Comparison of ENCODE assay signal across 20 mouse cellular contexts in genomic region chr3:98066434-98066833, GRCm38 (mm10). TPM values are rescaled to one million over a fixed set of nuclear protein-coding genes. Genes with fewer than 3 reads are reported as not detected.
DNase-seq lines count a peak whose midpoint lies in the region; ATAC-seq lines count a peak whose summit lies in the region.
"Had no signal": no experiment of that assay in that cellular context is flagged by ENCODE, and none has a peak within 500 bp of the region (broad histone marks: within the 10 kb centered on the region; RNA-seq: fewer than 3 reads in every experiment).

No protein-coding gene starts in this region.

- H3K27ac ChIP-seq in kidney, embryonic 15.5 days, result peak overlapping the region; percentile 45; the same call in 1 of the 2 replicates
- peak overlapping the region; percentile 29; the same call in 1 of the 2 replicates for H3K27ac ChIP-seq in embryonic facial prominence, embryonic 13.5 days
- H3K27ac ChIP-seq in limb, embryonic 15.5 days, result peak overlapping the region; percentile 67; the same call in 1 of the 2 replicates
- H3K27ac ChIP-seq: heart, adult 2 months; hindbrain, embryonic 15.5 days; kidney, postnatal 0 days; liver, embryonic 13.5 days; macrophage; midbrain, embryonic 15.5 days had no signal

- no peaks in the 10 kb centered on the region for H3K9me3 ChIP-seq in kidney, embryonic 15.5 days (replicated peaks)
- no peaks in the 10 kb centered on the region for H3K9me3 ChIP-seq in embryonic facial prominence, embryonic 13.5 days
- no peaks in the 10 kb centered on the region for H3K9me3 ChIP-seq in limb, embryonic 15.5 days
- H3K9me3 ChIP-seq: hindbrain, embryonic 15.5 days; liver, embryonic 13.5 days; midbrain, embryonic 15.5 days had no signal

- H3K27me3 ChIP-seq in kidney, embryonic 15.5 days, result no peaks in the 10 kb centered on the region
- no peaks in the 10 kb centered on the region for H3K27me3 ChIP-seq in embryonic facial prominence, embryonic 13.5 days
- no peaks in the 10 kb centered on the region for H3K27me3 ChIP-seq in limb, embryonic 15.5 days
- H3K27me3 ChIP-seq: hindbrain, embryonic 15.5 days; liver, embryonic 13.5 days; midbrain, embryonic 15.5 days had no signal

- no peak for ATAC-seq in kidney, embryonic 15.5 days (replicated peaks; ENCODE audit: low FRiP score)
- no peak for ATAC-seq in embryonic facial prominence, embryonic 13.5 days (ENCODE audit: insufficient number of reproducible peaks, insufficient read depth, low FRiP score, low TSS enrichment, low read depth)
- no peak for ATAC-seq in limb, embryonic 15.5 days (ENCODE audit: insufficient number of reproducible peaks, low FRiP score, low TSS enrichment, low read depth)
- ATAC-seq: forebrain, embryonic 14.5 days; intestine, postnatal 0 days; midbrain, embryonic 15.5 days had no signal

- peaks cover 60% of the 10 kb centered on the region for H3K4me1 ChIP-seq in kidney, embryonic 15.5 days
- H3K4me1 ChIP-seq in embryonic facial prominence, embryonic 13.5 days, result peaks cover 87% of the 10 kb centered on the region
- peaks cover 73% of the 10 kb centered on the region for H3K4me1 ChIP-seq in limb, embryonic 15.5 days

- H3K36me3 ChIP-seq in kidney, embryonic 15.5 days, result peaks cover 14% of the 10 kb centered on the region
- H3K36me3 ChIP-seq in embryonic facial prominence, embryonic 13.5 days, result peaks cover 7% of the 10 kb centered on the region
- peaks cover 9% of the 10 kb centered on the region for H3K36me3 ChIP-seq in limb, embryonic 15.5 days
- H3K36me3 ChIP-seq: hindbrain, embryonic 15.5 days; midbrain, embryonic 15.5 days had no signal

- WGBS in kidney, embryonic 15.5 days, result 75% methylated on average over 3 of the region's 3 CpGs
- WGBS in embryonic facial prominence, embryonic 13.5 days, result 67% methylated on average over 3 of the region's 3 CpGs
- 58% methylated on average over 3 of the region's 3 CpGs for WGBS in limb, embryonic 15.5 days

- H3K4me2 ChIP-seq in kidney, embryonic 15.5 days, result no peak overlapping the region
- H3K4me2 ChIP-seq in embryonic facial prominence, embryonic 13.5 days, result no peak overlapping the region
- no peak overlapping the region for H3K4me2 ChIP-seq in limb, embryonic 15.5 days
- H3K4me2 ChIP-seq: hindbrain, embryonic 15.5 days; liver, embryonic 13.5 days; midbrain, embryonic 15.5 days had no signal

- no peak overlapping the region for H3K9ac ChIP-seq in kidney, embryonic 15.5 days
- no peak overlapping the region for H3K9ac ChIP-seq in embryonic facial prominence, embryonic 13.5 days
- no peak overlapping the region for H3K9ac ChIP-seq in limb, embryonic 15.5 days
- H3K9ac ChIP-seq: hindbrain, embryonic 15.5 days; liver, embryonic 13.5 days; midbrain, embryonic 15.5 days had no signal

- no peak overlapping the region for H3K4me3 ChIP-seq in kidney, embryonic 15.5 days (replicated peaks)
- H3K4me3 ChIP-seq in embryonic facial prominence, embryonic 13.5 days, result no peak overlapping the region
- H3K4me3 ChIP-seq in limb, embryonic 15.5 days, result no peak overlapping the region
- H3K4me3 ChIP-seq: erythroblast, embryonic 14.5 days; heart, adult 2 months; hindbrain, embryonic 15.5 days; liver, embryonic 13.5 days; midbrain, embryonic 15.5 days had no signal

- DNase-seq in kidney, postnatal 4 days, result no peak
- peak; percentile 63 for DNase-seq in 416B (ENCODE audit: low read depth)
- DNase-seq in Muller cell, postnatal 12 days (ENCODE audit: inconsistent ontology term), result no peak
- no peak for DNase-seq in urinary bladder, adult 2 months (ENCODE audit: low spot score)
- DNase-seq in left cerebral cortex, postnatal 4 days, result no peak
- DNase-seq: cerebellum, adult 9-11 months; heart, adult 2 months; liver, embryonic 13.5 days; right cerebral cortex, adult 18-20 months; spleen, adult 18-20 months had no signal

- intact Hi-C loops in left cerebral cortex, postnatal 4 days (cut with DNase I), result no loop called here

RNA-seq across cellular contexts. Expression of gene Notch2, which starts 53.1 kb away (rescaled TPM):
- polyA plus RNA-seq in kidney, embryonic 15.5 days (2015; fragmentation: Nextera tagmentation; extraction: Ambion mirVana), result 33.1 and 33.8 TPM in 2 replicates
- 35.4 and 37.8 TPM in 2 replicates for polyA plus RNA-seq in embryonic facial prominence, embryonic 13.5 days (2015; fragmentation: Nextera tagmentation; extraction: Ambion mirVana)
- polyA plus RNA-seq in limb, embryonic 15.5 days (2015; fragmentation: Nextera tagmentation; extraction: Ambion mirVana), result 35.8 and 40.8 TPM in 2 replicates
- 23.1 and 31.2 TPM in 2 replicates for polyA plus RNA-seq in urinary bladder, adult 2 months (2012; rRNA removed)
- total RNA-seq in left cerebral cortex, postnatal 4 days (2021), result 10 to 100 TPM; 22.4 to 24.4 TPM
